Mouse (Mus musculus): ENCODE results near the gene Stpg1.

Stpg1 gene

DNA sequence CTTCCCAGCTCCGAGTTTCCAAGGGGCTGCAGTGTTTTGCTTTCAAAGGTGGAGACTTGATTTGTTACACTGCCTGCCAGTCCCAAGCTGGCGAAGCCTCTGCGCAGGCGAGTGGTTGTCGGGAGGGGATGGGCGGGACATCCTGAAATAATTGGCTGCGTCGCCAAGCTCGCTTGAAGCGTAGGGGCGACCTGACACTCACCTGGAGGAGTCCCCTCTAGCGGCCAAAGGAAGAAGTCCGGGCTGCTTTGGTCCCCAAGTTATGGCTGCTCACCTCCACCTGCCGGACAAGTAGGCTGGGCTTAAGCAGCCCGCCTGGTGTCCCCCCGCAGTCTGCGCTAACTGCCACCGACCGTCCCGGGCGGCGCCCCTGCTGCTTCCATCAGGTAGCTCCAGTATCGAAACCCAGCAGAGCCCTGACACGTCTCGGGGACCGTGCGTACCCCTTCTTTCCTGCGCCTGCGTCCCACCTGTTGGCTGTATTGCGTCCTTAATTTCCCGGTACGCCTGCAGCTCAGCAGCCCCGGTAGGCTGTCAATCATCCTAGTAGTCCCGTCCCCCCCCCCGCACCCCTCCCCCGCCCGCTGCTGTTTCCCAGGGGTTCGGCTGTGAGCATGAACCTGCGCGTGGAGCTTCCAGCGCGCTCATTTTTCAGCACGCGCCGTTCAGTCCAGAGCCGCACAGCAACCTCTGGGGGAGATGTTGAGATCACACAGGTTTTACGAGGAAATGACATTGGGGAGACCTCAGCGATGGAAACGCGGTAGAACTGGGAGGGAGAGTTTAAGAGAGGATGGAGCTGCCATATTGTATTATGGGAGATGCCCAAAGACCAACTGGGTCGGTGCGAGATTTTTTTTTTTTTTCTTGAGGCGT lies at the start of gene Stpg1, which contains the start of gene Nipal3:
Stpg1 (plus strand) TSS at position 270 of the 876 bp plus-strand sequence.
Nipal3 (minus strand) TSS at position 518 of the 876 bp plus-strand sequence.
- in situ Hi-C loops (cut with MboI; ENCODE audit: low pct_unique_long_range_greater_than_20kb in 1 of 2, low sequenced_read_pairs in 2 of 2, unreplicated experiment in 1 of 2): loop anchor here in 1 of 2 experiments (10.0 kb wide), 1 partner anchor 140 kb away; the partner anchor contains the start of gene Srrm1

DNA sequence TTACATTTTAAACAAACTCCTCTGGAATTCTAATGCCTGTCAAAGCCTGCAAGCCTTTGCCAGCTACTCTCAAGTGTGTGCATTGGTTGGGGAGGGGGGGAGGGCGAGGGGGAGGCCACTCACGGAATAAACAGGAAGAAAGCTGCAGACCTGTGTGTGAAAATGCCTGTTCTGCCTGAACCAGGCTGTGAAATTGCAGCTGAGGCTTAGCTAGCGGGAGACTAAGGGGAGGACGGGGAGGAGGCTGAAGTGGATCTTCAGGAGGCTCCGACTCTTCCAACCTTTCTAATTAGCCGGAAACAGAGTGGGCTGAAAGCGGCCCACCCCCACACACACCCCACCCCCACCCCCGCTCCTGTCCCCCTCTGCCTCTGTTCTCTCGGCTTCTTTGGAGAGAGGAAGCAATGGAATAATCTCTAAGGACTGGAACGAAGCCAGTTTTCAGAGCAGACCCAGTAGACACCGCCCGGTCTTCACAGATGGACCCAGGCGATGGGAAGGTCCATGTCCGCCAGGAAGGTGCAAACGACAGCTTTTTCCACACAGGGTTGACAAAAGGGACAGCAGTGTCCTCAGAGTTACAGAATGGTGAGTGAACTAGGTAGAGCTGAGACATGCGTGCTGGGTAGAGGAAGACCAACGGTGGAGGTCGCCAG lies 43.1 kb upstream of the Stpg1 start:
- in situ Hi-C loops (cut with MboI; ENCODE audit: low pct_unique_long_range_greater_than_20kb in 1 of 2, low sequenced_read_pairs in 2 of 2, unreplicated experiment in 1 of 2): no loop called here

GRCm38 (mm10) chr4:135453164-135453563 lies 41.4 kb upstream of the Stpg1 start:
- in situ Hi-C loops (cut with MboI; ENCODE audit: low pct_unique_long_range_greater_than_20kb in 1 of 2, low sequenced_read_pairs in 2 of 2, unreplicated experiment in 1 of 2): no loop called here

GRCm38 (mm10) chr4:135453572-135453971 lies 41.0 kb upstream of the Stpg1 start:
- in situ Hi-C loops (cut with MboI; ENCODE audit: low pct_unique_long_range_greater_than_20kb in 1 of 2, low sequenced_read_pairs in 2 of 2, unreplicated experiment in 1 of 2): no loop called here

- in situ Hi-C loops (cut with MboI; ENCODE audit: low pct_unique_long_range_greater_than_20kb in 1 of 2, low sequenced_read_pairs in 2 of 2, unreplicated experiment in 1 of 2): no loop called here
These were observed 31.2 kb upstream of the Stpg1 start for GRCm38 (mm10) chr4:135463406-135463805.

- in situ Hi-C loops (cut with MboI; ENCODE audit: low pct_unique_long_range_greater_than_20kb in 1 of 2, low sequenced_read_pairs in 2 of 2, unreplicated experiment in 1 of 2): no loop called here
These were observed 16.7 kb upstream of the Stpg1 start for GRCm38 (mm10) chr4:135477851-135478250.

DNA sequence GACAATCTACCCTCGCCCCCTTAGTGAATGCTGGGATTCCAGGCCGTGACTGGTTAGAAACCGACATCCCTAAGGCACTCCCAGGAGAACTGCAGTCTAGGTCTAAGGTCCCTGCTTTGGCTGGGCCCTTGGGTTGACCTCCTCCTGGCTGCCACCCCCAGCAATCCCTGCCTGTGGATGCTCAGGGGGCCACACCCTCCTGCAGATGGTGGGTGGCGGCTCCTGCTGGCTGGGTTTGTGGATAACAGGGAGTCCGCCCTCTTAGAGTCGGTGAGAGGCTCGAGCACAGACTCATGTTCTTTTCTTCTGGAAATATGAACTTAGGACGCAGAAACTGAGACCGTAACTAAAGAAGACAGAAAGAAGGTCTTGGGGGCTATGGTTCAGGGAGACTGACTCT lies 14.2 kb upstream of the Stpg1 start:
- in situ Hi-C loops (cut with MboI; ENCODE audit: low pct_unique_long_range_greater_than_20kb in 1 of 2, low sequenced_read_pairs in 2 of 2, unreplicated experiment in 1 of 2): loop anchor here in 1 of 2 experiments (5.0 kb wide), 1 partner anchor 38 kb away; no protein-coding TSS in a partner anchor

DNA sequence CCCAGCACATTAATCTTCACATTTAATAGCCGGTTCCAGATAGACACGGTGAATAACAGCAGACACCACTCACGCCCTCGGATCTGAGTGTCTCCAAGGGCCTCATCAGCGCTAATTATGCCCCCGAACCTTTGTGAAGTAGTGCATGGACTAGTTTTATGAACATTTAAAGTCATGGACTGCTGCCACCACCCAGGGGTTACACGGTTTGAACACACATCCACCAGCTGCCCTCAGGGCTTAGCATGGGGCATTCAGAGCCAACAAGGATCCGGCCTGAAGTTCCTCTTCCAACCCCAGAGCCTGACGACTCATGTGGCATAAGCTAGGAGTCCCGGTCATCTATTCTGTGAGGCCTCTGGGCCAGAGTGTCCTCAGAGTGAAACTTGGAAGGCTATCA lies 9.5 kb upstream of the Stpg1 start:
- in situ Hi-C loops (cut with MboI; ENCODE audit: low pct_unique_long_range_greater_than_20kb in 1 of 2, low sequenced_read_pairs in 2 of 2, unreplicated experiment in 1 of 2): no loop called here

- in situ Hi-C loops (cut with MboI; ENCODE audit: low pct_unique_long_range_greater_than_20kb in 1 of 2, low sequenced_read_pairs in 2 of 2, unreplicated experiment in 1 of 2): no loop called here
These were observed 8.2 kb upstream of the Stpg1 start for GRCm38 (mm10) chr4:135486352-135486751.

DNA sequence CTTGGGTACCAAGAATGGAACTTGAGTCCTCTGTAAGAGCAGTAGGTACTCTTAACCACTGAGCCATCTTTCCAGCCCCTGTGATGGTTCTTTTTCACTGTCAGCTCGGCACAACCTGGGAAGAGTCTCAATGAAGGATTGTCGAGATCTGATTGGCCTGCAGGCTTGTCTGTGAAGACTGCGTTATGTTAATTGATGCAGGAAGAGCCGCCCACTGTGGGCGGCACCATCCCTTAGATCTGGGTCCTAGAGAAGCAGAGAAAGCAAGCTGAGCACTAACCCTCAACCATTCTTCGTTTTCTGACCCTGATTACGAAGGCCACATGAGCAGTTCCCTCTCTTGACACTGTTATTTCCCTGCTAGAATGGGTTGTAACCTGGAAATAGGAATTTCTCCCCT lies 5.3 kb upstream of the Stpg1 start:
- in situ Hi-C loops (cut with MboI; ENCODE audit: low pct_unique_long_range_greater_than_20kb in 1 of 2, low sequenced_read_pairs in 2 of 2, unreplicated experiment in 1 of 2): no loop called here

- in situ Hi-C loops (cut with MboI; ENCODE audit: low pct_unique_long_range_greater_than_20kb in 1 of 2, low sequenced_read_pairs in 2 of 2, unreplicated experiment in 1 of 2): loop anchor here in 1 of 2 experiments (10.0 kb wide), 1 partner anchor 138 kb away; the partner anchor contains the start of gene Srrm1
These were observed 1.3 kb upstream of the Stpg1 start for GRCm38 (mm10) chr4:135493271-135493670.

- in situ Hi-C loops (cut with MboI; ENCODE audit: low pct_unique_long_range_greater_than_20kb in 1 of 2, low sequenced_read_pairs in 2 of 2, unreplicated experiment in 1 of 2): loop anchor here in 1 of 2 experiments (10.0 kb wide), 1 partner anchor 139 kb away; the partner anchor contains the start of gene Srrm1
These were observed 684 bp upstream of the Stpg1 start for GRCm38 (mm10) chr4:135493691-135494520.

- in situ Hi-C loops (cut with MboI; ENCODE audit: low pct_unique_long_range_greater_than_20kb in 1 of 2, low sequenced_read_pairs in 2 of 2, unreplicated experiment in 1 of 2): loop anchor here in 1 of 2 experiments (10.0 kb wide), 1 partner anchor 141 kb away; the partner anchor contains the start of gene Srrm1
These were observed 804 bp downstream of the Stpg1 start for GRCm38 (mm10) chr4:135495397-135495791.

DNA sequence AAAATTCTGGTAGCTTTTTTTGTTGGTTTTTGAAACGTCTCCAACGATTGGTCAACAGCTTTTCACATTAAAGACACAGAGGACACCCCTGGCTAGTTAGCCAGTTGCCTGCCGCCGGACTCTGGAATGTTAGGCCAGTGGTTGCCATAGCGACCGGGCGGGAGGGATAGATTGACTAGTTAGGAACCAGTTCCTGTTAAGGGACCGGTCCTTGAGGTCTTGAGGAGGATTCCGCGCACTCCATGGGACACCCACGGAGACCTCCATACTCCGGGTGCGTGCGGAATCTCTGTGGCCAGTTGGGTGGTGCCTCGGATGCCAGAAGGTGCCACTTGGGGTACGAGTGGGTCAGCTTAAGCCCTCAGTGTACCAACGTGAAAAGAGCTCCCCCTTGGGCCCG lies 1.2 kb downstream of the Stpg1 start:
- in situ Hi-C loops (cut with MboI; ENCODE audit: low pct_unique_long_range_greater_than_20kb in 1 of 2, low sequenced_read_pairs in 2 of 2, unreplicated experiment in 1 of 2): loop anchor here in 1 of 2 experiments (10.0 kb wide), 1 partner anchor 141 kb away; the partner anchor contains the start of gene Srrm1

- in situ Hi-C loops (cut with MboI; ENCODE audit: low pct_unique_long_range_greater_than_20kb in 1 of 2, low sequenced_read_pairs in 2 of 2, unreplicated experiment in 1 of 2): loop anchor here in 1 of 2 experiments (10.0 kb wide), 1 partner anchor 143 kb away; the partner anchor contains the start of gene Srrm1
These were observed 3.5 kb downstream of the Stpg1 start for GRCm38 (mm10) chr4:135498136-135498535.

- in situ Hi-C loops (cut with MboI; ENCODE audit: low pct_unique_long_range_greater_than_20kb in 1 of 2, low sequenced_read_pairs in 2 of 2, unreplicated experiment in 1 of 2): loop anchor here in 1 of 2 experiments (10.0 kb wide), 1 partner anchor 145 kb away; the partner anchor contains the start of gene Srrm1
These were observed 5.2 kb downstream of the Stpg1 start for GRCm38 (mm10) chr4:135499831-135500230.

DNA sequence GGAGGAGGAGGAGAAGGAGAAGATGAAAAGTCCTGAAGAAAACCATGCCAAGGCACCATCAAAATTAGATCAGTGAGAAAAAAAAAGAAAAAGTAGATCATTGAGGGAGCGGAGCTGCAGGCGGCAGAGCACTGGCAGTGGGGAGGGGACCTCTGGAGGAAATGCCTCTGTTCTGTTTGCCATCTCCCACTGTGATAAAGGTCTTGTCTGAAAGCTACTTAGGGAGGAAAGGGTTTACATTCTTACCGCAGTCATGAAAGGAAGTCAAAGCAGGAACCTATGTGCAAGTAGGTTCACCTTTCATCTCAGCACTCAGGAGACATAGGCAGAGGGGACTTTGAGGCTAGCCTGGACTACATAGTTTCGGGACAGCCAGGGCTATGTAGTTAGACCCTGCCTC lies 7.0 kb downstream of the Stpg1 start:
- in situ Hi-C loops (cut with MboI; ENCODE audit: low pct_unique_long_range_greater_than_20kb in 1 of 2, low sequenced_read_pairs in 2 of 2, unreplicated experiment in 1 of 2): no loop called here

DNA sequence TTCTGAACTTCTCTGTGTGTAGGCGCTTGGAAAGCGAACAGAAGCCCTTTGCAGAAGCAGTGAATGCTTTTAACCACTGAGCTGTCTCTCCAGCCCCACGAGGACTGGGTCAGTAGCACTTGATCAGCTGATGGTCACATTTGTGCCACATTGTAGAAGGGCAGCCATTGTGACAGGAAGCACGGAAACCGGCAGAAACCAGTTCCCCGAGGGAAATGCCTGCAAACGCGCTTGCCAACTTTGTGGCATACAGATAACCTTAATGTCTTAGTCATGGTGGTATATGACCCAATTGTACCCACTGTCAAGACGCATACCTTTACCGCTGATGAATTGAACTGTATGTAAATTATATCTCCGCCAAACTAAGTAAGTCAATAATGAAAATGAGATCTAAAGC lies 11.2 kb downstream of the Stpg1 start:
- in situ Hi-C loops (cut with MboI; ENCODE audit: low pct_unique_long_range_greater_than_20kb in 1 of 2, low sequenced_read_pairs in 2 of 2, unreplicated experiment in 1 of 2): no loop called here
